Mouse (Mus musculus) small intestine, adult 2 months (tissue): Measurements from ENCODE around the gene Nt5dc3.

ENCODE experiments used
- CTCF ChIP-seq: fragments of 200-500 bp; IDR thresholded peaks from 2 replicates; pipeline ENCODE4 v1.5.1; 2012; ENCODE audit warnings: low read depth, mild to moderate bottlenecking, control low read depth, inconsistent platforms, low read length, moderate library complexity, mixed read lengths; ENCODE audit not compliant: insufficient replicate concordance, insufficient read length; ENCODE audit errors: extremely low read depth
- POLR2A ChIP-seq: fragments of 200-500 bp; IDR thresholded peaks from 2 replicates; pipeline ENCODE4 v1.6.1; 2012; ENCODE audit warnings: low read depth, mild to moderate bottlenecking, control low read depth, inconsistent platforms, low read length, moderate library complexity

DNA sequence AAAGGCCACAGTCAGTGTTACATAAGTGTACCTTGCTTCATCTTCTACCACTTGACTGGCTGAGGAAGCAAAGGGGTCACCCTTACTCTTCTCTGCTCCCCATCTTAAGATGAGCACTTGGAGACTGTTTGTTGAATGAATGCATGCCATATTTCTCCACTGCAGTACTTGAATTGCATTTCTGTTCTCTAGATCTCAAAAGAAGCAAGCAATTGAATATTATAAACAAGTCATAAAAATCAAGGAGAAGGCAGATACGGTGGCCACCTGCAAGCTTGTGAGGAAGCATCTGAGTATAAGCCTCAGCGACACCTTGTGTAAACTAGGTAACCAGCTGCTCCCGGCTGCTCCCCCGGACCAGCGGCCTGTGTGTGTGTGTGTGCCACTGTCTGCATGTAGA lies 15.1 kb upstream of the Nt5dc3 start, which contains the start of gene Gm49358:
- TF ChIP-seq POLR2A (no peak), CTCF (no peak)
